Mouse (Mus musculus): Measurements from ENCODE around the gene Stac. TPM values are rescaled to one million over a fixed set of nuclear protein-coding genes. Genes with fewer than 3 reads are reported as not detected.

The Stac gene
- 5.8 TPM for polyA plus RNA-seq (2014; fragmentation: Illumina TruSeq; extraction: RNeasy Lipid Tissue Mini Kit (QIAGEN cat#74804); ENCODE audit: low read depth, low replicate concordance)

DNA sequence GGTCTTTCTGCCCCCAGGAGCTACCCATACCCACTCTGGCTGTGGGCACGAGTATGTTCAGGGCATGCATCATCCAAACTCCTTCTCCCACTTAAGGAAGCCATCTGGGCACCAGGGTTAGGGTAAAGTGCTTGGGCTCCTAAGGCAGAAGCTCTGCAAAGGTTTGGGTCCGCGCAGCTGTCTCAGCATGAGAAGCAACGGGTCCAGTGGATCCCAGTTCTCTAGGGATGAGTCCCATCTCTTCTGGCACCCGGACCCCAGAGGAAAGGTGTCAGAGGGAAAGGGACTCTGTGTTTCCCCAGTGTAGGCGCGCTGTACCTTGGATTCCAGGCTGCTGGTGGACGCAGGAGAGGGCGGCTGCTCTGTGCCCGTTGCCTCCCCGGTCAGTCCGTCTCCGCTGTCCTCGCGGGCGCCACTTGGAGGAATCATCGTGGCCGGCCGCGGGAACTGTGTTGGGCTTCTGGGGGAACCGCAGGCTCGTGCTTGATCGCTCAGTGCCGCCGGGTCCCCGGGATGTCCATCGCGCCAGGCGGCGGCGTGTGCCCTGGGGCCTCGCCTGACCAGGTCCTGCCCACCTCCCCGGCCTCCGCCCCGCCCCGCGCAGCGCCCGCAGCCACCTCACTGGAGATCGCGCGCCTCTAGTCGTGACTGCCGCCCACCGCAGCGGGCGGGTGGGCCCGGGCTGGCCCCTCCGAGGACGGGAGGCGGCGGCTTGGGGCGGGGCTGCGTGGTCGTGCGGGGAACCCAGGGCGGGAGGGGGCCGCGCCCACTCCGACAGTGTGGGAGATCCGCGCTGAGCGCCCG is at the start of gene Stac:
TSS of gene Stac (minus strand) at position 669 of the 804 bp plus-strand sequence.

